Mouse (Mus musculus) Patski (cell line): ENCODE measurements around the gene AC134908.4. TPM values are rescaled to one million over a fixed set of nuclear protein-coding genes. Genes with fewer than 3 reads are reported as not detected.

ENCODE experiments used
- ATAC-seq: fragments of 100-300 bp; one replicate; pipeline ENCODE4 v1.8.0; 2021
- CTCF ChIA-PET: fragments of 350-600 bp; sonication (Branson Sonifier 250); formaldehyde crosslinking; loops from one replicate; lab custom pipeline; 2022; ENCODE audit warnings: inconsistent platforms; lab: Charles Lee
- POLR2A ChIA-PET: fragments of 350-600 bp; sonication (Branson Sonifier 250); formaldehyde crosslinking; loops from one replicate; lab custom pipeline; 2022; ENCODE audit warnings: antibody characterized with exemption, inconsistent platforms; lab: Charles Lee
- DNase-seq: peaks from one replicate; pipeline ENCODE4 v3.0.0-alpha.2; 2011; ENCODE audit warnings: low read depth, low spot score
- H3K27me3 ChIP-seq: fragments of 371-371 bp; one replicate; pipeline ENCODE4 v1.5.1; 2021
- CTCF ChIP-seq: fragments of 100-300 bp; IDR thresholded peaks from one replicate; pipeline ENCODE4 v1.5.1; 2021
- in situ Hi-C: fragments of 300-500 bp; cut with MboI; formaldehyde crosslinking; loops from 3 replicates; pipeline ENCODE4 v1.11.1; 2018; ENCODE audit warnings: low pct_unique_long_range_greater_than_20kb, mixed read lengths
- polyA plus RNA-seq: library from polyadenylated mRNA; unstranded; gene quantifications from one replicate; pipeline ENCODE4 v1.2.3, GENCODE M21; 2021

The AC134908.4 gene
- polyA plus RNA-seq, 1 experiment from 2014 or later: 0.09 TPM

GRCm38 (mm10) chr17:25831451-25832281 lies 36.2 kb upstream of the AC134908.4 start:
- no peak for ATAC-seq
- DNase-seq: no peak
- in situ Hi-C loops: no loop called here

GRCm38 (mm10) chr17:25830806-25831431 lies 35.5 kb upstream of the AC134908.4 start:
- in situ Hi-C loops: no loop called here
- ChIA-PET POLR2A (interaction anchor here (1.2 to 2.5 kb wide), 2 partner anchors 7 to 14 kb away, joined by 6 to 11 read pairs; partner anchors contain the start of gene Wdr24), CTCF (interaction anchor here (2.1 kb wide), 1 partner anchor 8 kb away, joined by 8 read pairs; the partner anchor contains the start of gene Wdr24)
- no peaks in the 10 kb centered on the region for H3K27me3 ChIP-seq
- no peak for DNase-seq
- TF ChIP-seq CTCF: no peak
- no peak for ATAC-seq

More at GRCm38 (mm10) chr17:25831451-25832281, 36.2 kb upstream of the AC134908.4 start:
- no peaks in the 10 kb centered on the region for H3K27me3 ChIP-seq
- no peak for TF ChIP-seq CTCF
- POLR2A ChIA-PET: interaction anchor here (1.1 to 2.5 kb wide), 4 partner anchors 8 to 37 kb away, joined by 3 to 11 read pairs (median 6); partner anchors contain the start of gene Wdr24
- CTCF ChIA-PET: interaction anchor here (2.1 kb wide), 1 partner anchor 9 kb away, joined by 8 read pairs; the partner anchor contains the start of gene Wdr24

- H3K27me3 ChIP-seq: no peaks in the 10 kb centered on the region
- ATAC-seq: no peak
- POLR2A ChIA-PET: no interaction called here
- no peak for TF ChIP-seq CTCF
- DNase-seq: no peak
- in situ Hi-C loops: no loop called here
- CTCF ChIA-PET: no interaction called here
These were observed 34.8 kb upstream of the AC134908.4 start for GRCm38 (mm10) chr17:25830200-25830753.

- no peaks in the 10 kb centered on the region for H3K27me3 ChIP-seq
- CTCF ChIA-PET: no interaction called here
These were observed 34.1 kb upstream of the AC134908.4 start for GRCm38 (mm10) chr17:25829558-25830017.

GRCm38 (mm10) chr17:25828712-25829557 lies 33.5 kb upstream of the AC134908.4 start, which contains the start of gene Jmjd8:
Gene Jmjd8 (plus strand): TSS chr17:25828867.
- no peak for TF ChIP-seq CTCF
- ATAC-seq: no peak
- in situ Hi-C loops: no loop called here
- no peak for DNase-seq
- H3K27me3 ChIP-seq: no peaks in the 10 kb centered on the region
- ChIA-PET POLR2A (interaction anchor here (1.1 kb wide), 1 partner anchor 46 kb away, joined by 3 read pairs; the partner anchor contains the start of gene Mettl26), CTCF (no interaction called here)

More at GRCm38 (mm10) chr17:25829558-25830017, 34.1 kb upstream of the AC134908.4 start:
- no peak for DNase-seq
- no peak for ATAC-seq
- in situ Hi-C loops: no loop called here
- no peak for TF ChIP-seq CTCF
- POLR2A ChIA-PET: no interaction called here

GRCm38 (mm10) chr17:25828223-25828594 lies 32.8 kb upstream of the AC134908.4 start:
- ChIA-PET POLR2A (interaction anchor here (0.7 to 1.1 kb wide), 2 partner anchors 9 to 46 kb away, joined by 3 to 4 read pairs; partner anchors contain the start of genes Mettl26 and Rhbdl1), CTCF (no interaction called here)
- DNase-seq: no peak
- no peak for TF ChIP-seq CTCF
- no peaks in the 10 kb centered on the region for H3K27me3 ChIP-seq
- in situ Hi-C loops: no loop called here
- ATAC-seq: no peak

GRCm38 (mm10) chr17:25827546-25828222 lies 32.2 kb upstream of the AC134908.4 start:
- CTCF ChIA-PET: no interaction called here
- TF ChIP-seq CTCF: no peak
- ATAC-seq (no peak), DNase-seq (no peak)
- H3K27me3 ChIP-seq: no peaks in the 10 kb centered on the region
- POLR2A ChIA-PET: interaction anchor here (0.7 to 1.1 kb wide), 2 partner anchors 9 to 47 kb away, joined by 3 to 4 read pairs; partner anchors contain the start of genes Mettl26 and Rhbdl1
- in situ Hi-C loops: no loop called here

- DNase-seq (no peak), ATAC-seq (no peak)
- in situ Hi-C loops: no loop called here
- CTCF ChIA-PET: no interaction called here
- no peak for TF ChIP-seq CTCF
- no peaks in the 10 kb centered on the region for H3K27me3 ChIP-seq
- POLR2A ChIA-PET: no interaction called here
These were observed 31.6 kb upstream of the AC134908.4 start for GRCm38 (mm10) chr17:25827011-25827410.

GRCm38 (mm10) chr17:25825984-25826570 lies 30.6 kb upstream of the AC134908.4 start:
- ChIA-PET POLR2A (interaction anchor here (1.2 kb wide), 1 partner anchor 12 kb away, joined by 3 read pairs; the partner anchor contains the start of gene Rhbdl1), CTCF (no interaction called here)
- DNase-seq (no peak), ATAC-seq (no peak)
- no peak for TF ChIP-seq CTCF
- no peaks in the 10 kb centered on the region for H3K27me3 ChIP-seq
- in situ Hi-C loops: no loop called here
